Mouse (Mus musculus) thymus, adult 2 months (tissue): ENCODE measurements at regions not wholly inside any gene's neighbourhood (a gene's known extent, or its start where the extent isn't known, plus 50 kb on each side); places are given as distances from the start of the nearest gene placed in this dataset.

Experiments used
- CTCF ChIP-seq: fragments of 200-500 bp; IDR thresholded peaks from 2 replicates; pipeline ENCODE4 v1.5.1; 2012; ENCODE audit warnings: mild to moderate bottlenecking, control low read depth, low read length, moderate library complexity, borderline replicate concordance; ENCODE audit not compliant: control insufficient read depth, poor library complexity, insufficient read depth; ENCODE audit errors: extremely low read depth
- POLR2A ChIP-seq: fragments of 200-500 bp; IDR thresholded peaks from 2 replicates; pipeline ENCODE4 v1.6.1; 2012; ENCODE audit warnings: mild to moderate bottlenecking, low read length, control low read depth, moderate library complexity; ENCODE audit not compliant: control insufficient read depth, poor library complexity, insufficient read depth; ENCODE audit errors: extremely low read depth

GRCm38 (mm10) chr2:137969156-137969555 lies 287.2 kb upstream of the Btbd3 start:
- no peak for TF ChIP-seq CTCF
- no peak for TF ChIP-seq POLR2A
